Mouse (Mus musculus) adrenal gland, postnatal 36 days (tissue): ENCODE results near the gene Egr4. TPM values are rescaled to one million over a fixed set of nuclear protein-coding genes. Genes with fewer than 3 reads are reported as not detected.

Experiments
- DNase-seq, 2 experiments: peaks; one replicate each; pipeline ENCODE4 v3.0.0; 2021; ENCODE audit warnings: mixed read lengths in 1 of 2
- total RNA-seq, 2 experiments: library from RNA; stranded (reverse); gene quantifications; 2 replicates each; pipeline ENCODE4 v1.2.3; 2021

Egr4 gene
- total RNA-seq, 2 experiments from 2014 or later = not detected

GRCm38 (mm10) chr6:85496976-85497375 lies 16.4 kb downstream of the Egr4 start:
- DNase-seq = no peak

DNA sequence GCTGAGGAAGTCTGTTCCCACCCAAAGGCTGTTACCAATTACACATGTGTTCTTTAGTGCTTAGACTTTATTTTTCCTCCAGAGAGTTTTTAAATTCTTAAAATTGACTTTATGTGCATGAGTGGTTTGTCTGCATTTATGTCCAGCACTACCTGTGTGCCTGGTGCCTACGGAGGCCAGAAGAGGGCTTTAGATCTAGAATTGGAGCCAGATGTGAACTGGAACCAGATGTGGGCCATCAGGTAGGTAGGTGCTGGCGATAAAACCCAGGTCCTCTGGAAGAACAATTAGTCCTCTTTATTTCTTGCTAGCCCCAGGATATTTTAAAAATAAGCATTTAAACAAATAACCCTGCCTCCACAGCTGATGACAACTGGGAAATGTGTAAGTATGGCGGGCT lies 21.8 kb downstream of the Egr4 start:
- no peak for DNase-seq

DNA sequence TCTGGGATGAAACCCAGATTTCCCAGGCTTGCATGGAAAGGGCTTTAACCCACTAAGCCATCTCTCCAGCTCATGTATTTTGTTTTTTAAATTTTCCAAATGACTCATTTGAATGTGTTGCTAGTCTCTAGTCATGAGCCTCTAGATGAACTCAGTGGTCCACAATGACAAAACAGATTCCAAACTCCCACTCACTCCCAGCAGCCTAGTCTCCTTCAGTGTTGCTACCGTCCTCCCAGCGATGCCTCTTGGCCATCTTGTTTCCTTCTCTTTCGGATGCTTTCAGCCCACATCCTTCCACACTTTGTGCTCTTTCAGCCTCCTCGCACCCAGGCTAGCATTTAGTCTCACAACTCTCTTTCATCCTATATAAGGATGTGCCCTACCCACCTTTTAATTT lies 23.1 kb downstream of the Egr4 start:
- no peak for DNase-seq

DNA sequence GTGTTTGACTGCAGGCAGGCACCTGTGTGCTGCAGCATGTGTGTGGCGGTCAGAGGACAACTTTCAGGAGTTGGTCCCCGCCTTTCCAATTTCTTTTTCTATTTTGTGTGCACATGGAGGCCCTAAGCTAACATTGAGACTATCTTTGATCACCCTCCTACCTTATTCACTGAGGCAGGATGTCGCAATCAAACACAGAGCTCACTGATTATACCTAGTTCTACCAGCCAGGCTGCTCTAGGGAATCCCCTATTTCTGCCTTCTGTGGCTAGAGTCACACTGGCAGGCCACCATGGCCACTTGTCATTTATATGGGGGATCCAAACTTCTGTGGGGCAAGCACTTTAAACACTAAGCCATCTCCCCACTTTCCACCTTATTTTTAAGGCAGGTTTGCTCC lies 23.7 kb downstream of the Egr4 start:
- DNase-seq = no peak

- DNase-seq = no peak
Observed at GRCm38 (mm10) chr6:85488510-85488909, 24.9 kb downstream of the Egr4 start.

- DNase-seq = no peak
Observed at GRCm38 (mm10) chr6:85485738-85486137, 27.7 kb downstream of the Egr4 start.

GRCm38 (mm10) chr6:85483843-85484721 lies 29.3 kb downstream of the Egr4 start:
- no peak for DNase-seq

DNA sequence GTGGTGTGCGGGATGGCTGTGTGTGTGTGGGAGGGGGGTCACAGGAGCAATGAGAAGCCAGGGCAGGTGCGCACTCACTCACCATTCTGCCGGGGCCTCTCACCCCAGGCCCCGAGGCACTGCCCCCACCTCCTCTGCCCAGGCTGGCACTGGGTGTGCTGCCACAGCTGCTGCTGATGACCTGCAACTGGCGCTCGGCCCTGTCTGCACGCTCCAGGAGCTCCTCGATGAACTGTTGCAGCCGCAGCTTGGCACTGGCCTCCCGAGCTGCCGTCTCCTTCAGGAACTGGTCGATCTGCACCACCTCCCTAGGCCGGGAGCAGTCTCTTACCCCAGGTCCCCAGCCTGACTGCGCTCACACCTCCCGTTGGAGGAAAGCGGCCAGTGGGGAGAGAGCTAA lies 32.7 kb downstream of the Egr4 start:
- no peak for DNase-seq

DNA sequence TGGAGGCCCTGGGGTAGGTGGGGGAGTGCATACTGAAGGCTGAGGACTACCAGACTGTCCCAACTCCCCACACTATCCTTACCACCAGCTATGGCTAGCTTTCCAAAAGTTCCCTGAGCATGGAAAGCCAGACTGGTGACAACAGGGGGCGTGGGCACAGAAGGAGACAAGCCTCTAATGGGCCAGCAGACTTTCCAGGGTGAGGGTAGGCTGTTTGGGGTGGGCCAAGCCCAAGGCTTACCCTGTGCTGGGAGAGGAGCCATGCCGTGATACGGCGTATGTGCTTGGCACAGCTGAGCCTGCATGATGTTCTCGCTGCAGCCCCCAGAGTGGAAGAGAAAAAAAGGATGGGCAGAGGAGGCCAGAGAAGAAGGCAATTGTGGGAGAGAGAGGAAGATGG lies 33.4 kb downstream of the Egr4 start:
- no peak for DNase-seq

DNA sequence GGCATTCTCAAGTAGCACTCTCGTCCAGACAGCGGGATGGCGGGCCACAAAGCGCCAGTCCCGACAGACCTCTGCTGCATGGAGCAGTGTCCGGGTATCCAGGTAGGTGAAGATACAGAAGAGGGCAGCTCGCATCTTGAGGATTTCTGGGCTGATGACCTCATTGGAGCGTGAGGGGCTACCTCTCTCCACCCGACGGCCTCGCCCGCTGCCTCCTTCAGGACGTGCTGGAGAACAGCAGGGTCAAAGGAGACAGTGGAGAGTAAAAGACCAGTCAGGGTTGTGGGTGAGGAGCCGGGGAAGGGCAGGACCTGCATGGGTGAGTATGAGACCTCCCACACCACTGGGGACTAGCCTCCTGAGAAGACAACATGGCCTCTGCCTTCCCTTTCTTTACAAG lies 35.0 kb downstream of the Egr4 start:
- no peak for DNase-seq

- peak; percentile 54 to 56 for DNase-seq
Observed at GRCm38 (mm10) chr6:85477366-85477917, 35.9 kb downstream of the Egr4 start.

GRCm38 (mm10) chr6:85475581-85475980 lies 37.8 kb downstream of the Egr4 start:
- no peak for DNase-seq

DNA sequence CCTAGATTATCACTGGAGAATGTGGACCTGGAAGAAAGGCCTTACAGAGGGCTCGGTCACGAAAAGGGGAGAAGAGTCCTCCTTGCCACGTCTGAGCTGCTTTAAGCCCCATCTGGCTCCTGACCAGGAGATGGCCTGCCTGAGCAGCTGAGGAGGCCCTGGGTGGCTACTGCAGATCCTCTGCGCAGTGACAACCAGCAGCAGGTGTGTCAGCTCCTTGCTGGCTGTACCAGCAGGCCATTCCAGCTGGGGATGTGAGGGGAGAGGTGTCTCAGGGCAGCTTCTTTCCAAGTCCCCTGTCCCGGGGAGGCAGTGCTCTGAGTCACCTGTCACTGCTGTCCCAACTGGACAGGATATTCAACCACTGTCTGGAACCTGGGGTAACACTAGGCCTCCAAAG lies 40.8 kb downstream of the Egr4 start:
- no peak for DNase-seq

- DNase-seq = no peak
Observed at GRCm38 (mm10) chr6:85471962-85472361, 41.4 kb downstream of the Egr4 start.

- DNase-seq = peak; percentile 51 to 66
Observed at GRCm38 (mm10) chr6:85469660-85470430, 43.5 kb downstream of the Egr4 start.

DNA sequence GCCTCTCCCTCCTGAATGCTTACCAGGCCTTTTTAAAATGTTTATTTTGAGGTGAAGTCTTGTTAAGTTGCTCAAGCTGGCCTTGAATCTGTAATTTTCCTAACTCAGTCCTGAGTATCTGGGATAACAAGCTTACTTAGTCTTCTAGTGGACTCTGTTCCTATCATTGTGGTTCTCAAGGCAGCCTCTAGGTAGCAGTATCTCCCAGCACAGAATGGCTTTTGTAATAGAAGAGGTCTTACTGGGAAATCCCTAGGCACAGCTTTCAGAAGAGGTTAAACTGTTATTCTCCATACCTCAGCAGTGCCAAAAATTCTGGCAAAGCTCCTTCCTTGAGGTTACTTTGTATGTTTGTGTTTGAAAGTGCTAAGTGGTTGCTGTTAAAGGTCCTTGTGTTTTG lies 48.0 kb downstream of the Egr4 start:
- DNase-seq = no peak

Other genes with a start within 250 kb of the Egr4 start
- 10 to 100 TPM; 19.9 to 20.5 TPM for gene Sfxn5, start 180.2 kb downstream of the Egr4 start, total RNA-seq
- 10 to 100 TPM; 32.6 to 35.8 TPM for gene Rab11fip5, start 139.0 kb downstream of the Egr4 start, total RNA-seq
- not detected for gene Noto, start 89.7 kb downstream of the Egr4 start, total RNA-seq
- 10 to 100 TPM; 31.2 to 35.9 TPM for gene Smyd5, start 81.6 kb downstream of the Egr4 start, total RNA-seq
- gene Cct7, start 62.1 kb downstream of the Egr4 start, total RNA-seq = 100 to 1,000 TPM; 267 to 301 TPM
- 10 to 100 TPM; 11.5 to 14.4 TPM for gene Pradc1, start 61.6 kb downstream of the Egr4 start, total RNA-seq
- under 1 TPM; 0.40 to 0.53 TPM for gene Fbxo41, start 10.6 kb downstream of the Egr4 start, total RNA-seq
- gene Alms1, start 73.9 kb upstream of the Egr4 start, total RNA-seq = 10 to 100 TPM; 10.1 to 12.0 TPM
- 1 to 10 TPM; 2.6 to 3.3 TPM for gene Nat8f7, start 199.6 kb upstream of the Egr4 start, total RNA-seq